Comparison of ENCODE assay signal across 25 mouse cellular contexts in genomic region chr1:43152626-43153025, GRCm38 (mm10). TPM values are rescaled to one million over a fixed set of nuclear protein-coding genes. Genes with fewer than 3 reads are reported as not detected.
DNase-seq lines count a peak whose midpoint lies in the region; ATAC-seq and TF ChIP-seq lines count a peak whose summit lies in the region.
"Had no signal": no experiment of that assay in that cellular context is flagged by ENCODE, and none has a peak within 500 bp of the region (broad histone marks: within the 10 kb centered on the region; RNA-seq: fewer than 3 reads in every experiment).

No protein-coding gene starts in this region.

- no peak for ATAC-seq in heart, embryonic 12.5 days (ENCODE audit: insufficient number of reproducible peaks, low FRiP score)
- peak; percentile 38 for ATAC-seq in lung, embryonic 14.5 days (ENCODE audit: insufficient read depth)
- ATAC-seq in midbrain, embryonic 14.5 days (ENCODE audit: low FRiP score, low TSS enrichment), result no peak
- ATAC-seq in liver, embryonic 12.5 days, result no peak
- ATAC-seq: CD4-positive, CD25-positive, alpha-beta regulatory T cell, adult 4 months; forebrain, embryonic 14.5 days; inflammation-experienced regulatory T-cells, adult 6 months; lung, postnatal 0 days; Patski had no signal

- TF ChIP-seq CTCF in lung, embryonic 14.5 days (IDR thresholded peaks at IDR 0.05; ENCODE audit: low read depth), result no peak
- TF ChIP-seq CTCF in small intestine, adult 2 months (IDR thresholded peaks at IDR 0.05; ENCODE audit: extremely low read depth, insufficient read length, insufficient replicate concordance, low read depth, low read length), result no peak

- no peak overlapping the region for H3K4me2 ChIP-seq in heart, embryonic 12.5 days
- H3K4me2 ChIP-seq in lung, embryonic 14.5 days, result no peak overlapping the region
- no peak overlapping the region for H3K4me2 ChIP-seq in midbrain, embryonic 14.5 days (ENCODE audit: low read length)
- no peak overlapping the region for H3K4me2 ChIP-seq in liver, embryonic 12.5 days
- H3K4me2 ChIP-seq: hindbrain, embryonic 14.5 days; kidney, embryonic 15.5 days; limb, embryonic 15.5 days; liver, embryonic 15.5 days; midbrain, embryonic 11.5 days had no signal

- intact Hi-C loops in heart, postnatal 36 days (cut with DNase I), result no loop called here

- peaks cover 6% of the 10 kb centered on the region; the same call in 1 of the 2 replicates for H3K9me3 ChIP-seq in heart, embryonic 12.5 days (replicated peaks)
- H3K9me3 ChIP-seq in lung, embryonic 14.5 days (ENCODE audit: low read depth, low read length), result no peaks in the 10 kb centered on the region
- no peaks in the 10 kb centered on the region for H3K9me3 ChIP-seq in midbrain, embryonic 14.5 days (ENCODE audit: control insufficient read depth, low read length)
- no peaks in the 10 kb centered on the region for H3K9me3 ChIP-seq in liver, embryonic 12.5 days (replicated peaks)
- H3K9me3 ChIP-seq: kidney, embryonic 15.5 days; limb, embryonic 15.5 days; liver, embryonic 15.5 days had no signal

- no peak for TF ChIP-seq POLR2A in small intestine, adult 2 months (IDR thresholded peaks at IDR 0.05; ENCODE audit: low read depth, low read length)

- peaks cover 58% of the 10 kb centered on the region for H3K4me1 ChIP-seq in heart, embryonic 12.5 days (replicated peaks)
- H3K4me1 ChIP-seq in lung, embryonic 14.5 days (ENCODE audit: insufficient read depth), result no peaks in the 10 kb centered on the region
- H3K4me1 ChIP-seq in small intestine, adult 2 months (ENCODE audit: control insufficient read depth, insufficient read depth, insufficient read length, low read length), result peaks cover 28% of the 10 kb centered on the region; the same call in 1 of the 2 replicates
- no peaks in the 10 kb centered on the region for H3K4me1 ChIP-seq in midbrain, embryonic 14.5 days (ENCODE audit: control insufficient read depth, insufficient read depth, low read length)
- H3K4me1 ChIP-seq in liver, embryonic 12.5 days, result no peaks in the 10 kb centered on the region
- H3K4me1 ChIP-seq: limb, embryonic 15.5 days; liver, embryonic 15.5 days had no signal

- no peak overlapping the region for H3K4me3 ChIP-seq in heart, embryonic 12.5 days
- H3K4me3 ChIP-seq in lung, embryonic 14.5 days (ENCODE audit: low read depth, low read length), result no peak overlapping the region
- H3K4me3 ChIP-seq in small intestine, adult 2 months (ENCODE audit: low read depth, low read length), result no peak overlapping the region
- H3K4me3 ChIP-seq in midbrain, embryonic 14.5 days (replicated peaks; ENCODE audit: low read depth, low read length), result no peak overlapping the region
- no peak overlapping the region for H3K4me3 ChIP-seq in liver, embryonic 12.5 days
- H3K4me3 ChIP-seq: kidney, embryonic 15.5 days; left cerebral cortex, adult 2 months; limb, embryonic 15.5 days; liver, embryonic 15.5 days had no signal

- DNase-seq in heart, postnatal 36 days, result no peak
- DNase-seq in lung, embryonic 14.5 days, result no peak
- no peak for DNase-seq in lung, postnatal 14 days
- no peak for DNase-seq in thymus, postnatal 14 days
- DNase-seq in midbrain, embryonic 14.5 days, result no peak
- DNase-seq: adrenal gland, postnatal 36 days; cerebellum, adult 9-10 months; kidney, postnatal 4 days; spleen, adult 18-20 months; thymus, adult 18-20 months had no signal

- no peaks in the 10 kb centered on the region for H3K27me3 ChIP-seq in heart, embryonic 12.5 days (replicated peaks)
- H3K27me3 ChIP-seq in lung, embryonic 14.5 days (ENCODE audit: insufficient read depth, low read length), result no peaks in the 10 kb centered on the region
- H3K27me3 ChIP-seq in small intestine, adult 2 months (ENCODE audit: control insufficient read depth, insufficient read depth, low read length), result no peaks in the 10 kb centered on the region
- no peaks in the 10 kb centered on the region for H3K27me3 ChIP-seq in midbrain, embryonic 14.5 days (ENCODE audit: control insufficient read depth, insufficient read depth, low read length)
- H3K27me3 ChIP-seq in liver, embryonic 12.5 days (replicated peaks), result no peaks in the 10 kb centered on the region
- H3K27me3 ChIP-seq: kidney, embryonic 15.5 days; limb, embryonic 15.5 days; liver, embryonic 15.5 days; Patski had no signal

- H3K36me3 ChIP-seq in heart, embryonic 12.5 days, result peaks cover 60% of the 10 kb centered on the region
- no peaks in the 10 kb centered on the region; the same call in 1 of the 2 replicates for H3K36me3 ChIP-seq in lung, embryonic 14.5 days (ENCODE audit: insufficient read depth)
- peaks cover 7% of the 10 kb centered on the region for H3K36me3 ChIP-seq in small intestine, adult 2 months (ENCODE audit: control insufficient read depth, insufficient read depth, low read length)
- no peaks in the 10 kb centered on the region for H3K36me3 ChIP-seq in midbrain, embryonic 14.5 days (ENCODE audit: control insufficient read depth, insufficient read depth, low read length)
- no peaks in the 10 kb centered on the region for H3K36me3 ChIP-seq in liver, embryonic 12.5 days
- H3K36me3 ChIP-seq: liver, embryonic 15.5 days had no signal

- 48% methylated on average over 4 of the region's 4 CpGs for WGBS in heart, embryonic 12.5 days
- WGBS in lung, embryonic 14.5 days, result 53% methylated on average over 4 of the region's 4 CpGs
- 35% methylated on average over 4 of the region's 4 CpGs for WGBS in small intestine, adult 2 months
- 93% methylated on average over 4 of the region's 4 CpGs for WGBS in midbrain, embryonic 14.5 days
- 54% methylated on average over 4 of the region's 4 CpGs for WGBS in liver, embryonic 12.5 days (ENCODE audit: insufficient replicate concordance)

- H3K9ac ChIP-seq in heart, embryonic 12.5 days, result no peak overlapping the region
- H3K9ac ChIP-seq in lung, embryonic 14.5 days, result no peak overlapping the region
- no peak overlapping the region for H3K9ac ChIP-seq in midbrain, embryonic 14.5 days (replicated peaks; ENCODE audit: low read length)
- no peak overlapping the region for H3K9ac ChIP-seq in liver, embryonic 12.5 days
- H3K9ac ChIP-seq: hindbrain, embryonic 14.5 days; kidney, embryonic 15.5 days; limb, embryonic 15.5 days; liver, embryonic 15.5 days had no signal

- H3K27ac ChIP-seq in heart, embryonic 12.5 days (ENCODE audit: poor library complexity, severe bottlenecking), result 0 out of 2 replicates have a peak overlapping the region, but pooled peaks have one; percentile 36
- H3K27ac ChIP-seq in lung, embryonic 14.5 days (ENCODE audit: low read depth), result no peak overlapping the region
- peak overlapping the region; percentile 99 for H3K27ac ChIP-seq in small intestine, adult 2 months (ENCODE audit: insufficient read depth, low read depth, low read length)
- no peak overlapping the region for H3K27ac ChIP-seq in midbrain, embryonic 14.5 days (replicated peaks; ENCODE audit: low read depth, low read length)
- H3K27ac ChIP-seq in liver, embryonic 12.5 days, result no peak overlapping the region
- H3K27ac ChIP-seq: hindbrain, embryonic 14.5 days; limb, embryonic 15.5 days; liver, embryonic 15.5 days had no signal

RNA-seq across cellular contexts. Expression of gene Fhl2, which starts 44.2 kb away (rescaled TPM):
- 203 and 205 TPM in 2 replicates for polyA plus RNA-seq in heart, embryonic 12.5 days (2016; fragmentation: Nextera tagmentation; extraction: Ambion mirVana)
- 1,000 to 10,000 TPM; 1,415 to 1,925 TPM for total RNA-seq in heart, postnatal 36 days (2021)
- polyA plus RNA-seq in lung, embryonic 14.5 days (2014; fragmentation: Nextera tagmentation; extraction: Ambion mirVana), result 30.1 and 34.9 TPM in 2 replicates
- polyA plus RNA-seq in small intestine, adult 2 months (2012; rRNA removed), result 33.4 and 56.9 TPM in 2 replicates
- 17.4 and 18.5 TPM in 2 replicates for polyA plus RNA-seq in midbrain, embryonic 14.5 days (2014; fragmentation: Nextera tagmentation; extraction: Ambion mirVana)
- 5.6 and 6.0 TPM in 2 replicates for polyA plus RNA-seq in liver, embryonic 12.5 days (2016; fragmentation: Nextera tagmentation; extraction: Ambion mirVana)
- total RNA-seq: megakaryocyte progenitor cell, adult 5-6 weeks had no signal

RNA-seq across cellular contexts. Expression of gene AI597479, which starts 54.1 kb away (rescaled TPM):
- 25.7 and 27.8 TPM in 2 replicates for polyA plus RNA-seq in heart, embryonic 12.5 days (2016; fragmentation: Nextera tagmentation; extraction: Ambion mirVana)
- 10 to 100 TPM; 17.6 to 19.9 TPM for total RNA-seq in heart, postnatal 36 days (2021)
- polyA plus RNA-seq in lung, embryonic 14.5 days (2014; fragmentation: Nextera tagmentation; extraction: Ambion mirVana), result 32.0 and 32.4 TPM in 2 replicates
- polyA plus RNA-seq in small intestine, adult 2 months (2012; rRNA removed), result 0.86 and 1.6 TPM in 2 replicates
- 47.6 and 60.1 TPM in 2 replicates for polyA plus RNA-seq in midbrain, embryonic 14.5 days (2014; fragmentation: Nextera tagmentation; extraction: Ambion mirVana)
- 12.5 and 14.2 TPM in 2 replicates for polyA plus RNA-seq in liver, embryonic 12.5 days (2016; fragmentation: Nextera tagmentation; extraction: Ambion mirVana)

RNA-seq across cellular contexts. Expression of gene Tgfbrap1, which starts 54.2 kb away (rescaled TPM):
- polyA plus RNA-seq in heart, embryonic 12.5 days (2016; fragmentation: Nextera tagmentation; extraction: Ambion mirVana), result 9.6 and 10.6 TPM in 2 replicates
- total RNA-seq in heart, postnatal 36 days (2021), result 10 to 100 TPM; 14.9 to 15.3 TPM
- 13.1 and 13.2 TPM in 2 replicates for polyA plus RNA-seq in lung, embryonic 14.5 days (2014; fragmentation: Nextera tagmentation; extraction: Ambion mirVana)
- 7.6 and 11.1 TPM in 2 replicates for polyA plus RNA-seq in small intestine, adult 2 months (2012; rRNA removed)
- 17.2 and 21.9 TPM in 2 replicates for polyA plus RNA-seq in midbrain, embryonic 14.5 days (2014; fragmentation: Nextera tagmentation; extraction: Ambion mirVana)
- 6.1 and 6.7 TPM in 2 replicates for polyA plus RNA-seq in liver, embryonic 12.5 days (2016; fragmentation: Nextera tagmentation; extraction: Ambion mirVana)

Comparison
In these comparisons a context has a peak if more than half of its experiments do, and no peak if none do; other contexts are left out.
1. H3K27ac ChIP-seq: peak in heart, embryonic 12.5 days (single experiment) and small intestine, adult 2 months (single experiment); none in lung, embryonic 14.5 days (single experiment), midbrain, embryonic 14.5 days (single experiment) and liver, embryonic 12.5 days (single experiment).